Mouse (Mus musculus): ENCODE results near the gene Litaf. TPM values are rescaled to one million over a fixed set of nuclear protein-coding genes. Genes with fewer than 3 reads are reported as not detected.

The Litaf gene
- polyA plus RNA-seq, 1 experiment = 115 TPM

- Histone ChIP-seq H3K27me3 (ENCODE audit: control insufficient read depth, insufficient read depth, low read length) (no peaks in the 10 kb centered on the region), H3K4me3 (ENCODE audit: extremely low read depth, insufficient read depth, insufficient read length) (no peak overlapping the region), H3K27ac (ENCODE audit: insufficient read depth, low read length) (peak overlapping the region; percentile 95), H3K4me1 (ENCODE audit: control insufficient read depth, insufficient read depth, insufficient read length) (peaks cover 34% of the 10 kb centered on the region; the same call in 1 of the 2 replicates), H3K36me3 (ENCODE audit: control insufficient read depth, insufficient read depth, low read length) (peaks cover 20% of the 10 kb centered on the region)
- WGBS = 51% methylated on average over 4 of the region's 4 CpGs
- no peak for DNase-seq (ENCODE audit: low read depth in 1 of 2, low spot score in 2 of 2)
- TF ChIP-seq POLR2A (IDR thresholded peaks at IDR 0.05; ENCODE audit: low read depth, low read length) (no peak), CTCF (IDR thresholded peaks at IDR 0.05; ENCODE audit: extremely low read depth, insufficient read depth, insufficient read length, insufficient replicate concordance) (no peak)
These were observed 26.1 kb upstream of the Litaf start for GRCm38 (mm10) chr16:11092061-11092460.

DNA sequence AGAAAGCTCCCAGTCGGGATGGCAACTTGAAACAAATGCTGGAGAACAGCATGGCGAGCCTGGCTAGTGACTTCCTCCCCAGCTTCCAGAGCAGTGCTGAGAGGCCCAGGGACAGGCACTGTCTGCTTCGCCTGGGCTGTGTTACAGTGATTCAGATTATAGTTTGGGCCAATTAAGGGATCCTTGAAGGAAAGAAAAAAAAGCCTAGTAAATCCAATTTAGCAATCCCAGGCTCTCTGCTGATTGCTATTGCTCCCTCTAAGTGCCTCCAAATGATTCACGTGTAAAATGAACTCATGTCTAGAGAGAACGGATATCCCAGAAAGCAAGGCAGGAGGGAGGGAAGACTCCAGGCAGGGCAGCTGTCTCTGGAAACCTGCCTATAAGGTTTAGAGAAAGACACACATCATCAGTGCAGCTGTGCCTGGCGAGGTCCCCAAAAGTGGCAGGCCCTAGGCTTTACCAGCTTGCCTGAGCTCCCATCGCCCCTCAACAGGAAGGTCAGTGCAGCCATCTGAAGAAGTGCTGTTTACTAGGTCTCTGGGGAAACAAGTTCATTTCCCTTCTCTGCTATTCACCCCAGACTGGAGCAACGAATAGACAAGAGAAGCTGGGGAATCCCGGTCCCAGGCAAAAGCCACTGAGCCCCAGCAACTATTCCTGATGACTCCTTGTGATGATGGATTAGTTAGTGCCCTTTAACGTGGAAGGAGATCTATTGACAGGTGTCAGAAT is 25.0 kb upstream of the Litaf start:
- H3K36me3 ChIP-seq (ENCODE audit: control insufficient read depth, insufficient read depth, low read length) = peaks cover 24% of the 10 kb centered on the region
- WGBS = 49% methylated on average over 10 of the region's 10 CpGs
- H3K4me3 ChIP-seq (ENCODE audit: extremely low read depth, insufficient read depth, insufficient read length) = no peak overlapping the region
- DNase-seq (ENCODE audit: low read depth in 1 of 2, low spot score in 2 of 2) = peak in 1 of 2 experiments; percentile 72
- H3K4me1 ChIP-seq (ENCODE audit: control insufficient read depth, insufficient read depth, insufficient read length) = peaks cover 34% of the 10 kb centered on the region; the same call in 1 of the 2 replicates
- TF ChIP-seq POLR2A (IDR thresholded peaks at IDR 0.05; ENCODE audit: low read depth, low read length) (no peak), CTCF (IDR thresholded peaks at IDR 0.05; ENCODE audit: extremely low read depth, insufficient read depth, insufficient read length, insufficient replicate concordance) (no peak)
- H3K27me3 ChIP-seq (ENCODE audit: control insufficient read depth, insufficient read depth, low read length) = no peaks in the 10 kb centered on the region
- peak overlapping the region; percentile 95 for H3K27ac ChIP-seq (ENCODE audit: insufficient read depth, low read length)

DNA sequence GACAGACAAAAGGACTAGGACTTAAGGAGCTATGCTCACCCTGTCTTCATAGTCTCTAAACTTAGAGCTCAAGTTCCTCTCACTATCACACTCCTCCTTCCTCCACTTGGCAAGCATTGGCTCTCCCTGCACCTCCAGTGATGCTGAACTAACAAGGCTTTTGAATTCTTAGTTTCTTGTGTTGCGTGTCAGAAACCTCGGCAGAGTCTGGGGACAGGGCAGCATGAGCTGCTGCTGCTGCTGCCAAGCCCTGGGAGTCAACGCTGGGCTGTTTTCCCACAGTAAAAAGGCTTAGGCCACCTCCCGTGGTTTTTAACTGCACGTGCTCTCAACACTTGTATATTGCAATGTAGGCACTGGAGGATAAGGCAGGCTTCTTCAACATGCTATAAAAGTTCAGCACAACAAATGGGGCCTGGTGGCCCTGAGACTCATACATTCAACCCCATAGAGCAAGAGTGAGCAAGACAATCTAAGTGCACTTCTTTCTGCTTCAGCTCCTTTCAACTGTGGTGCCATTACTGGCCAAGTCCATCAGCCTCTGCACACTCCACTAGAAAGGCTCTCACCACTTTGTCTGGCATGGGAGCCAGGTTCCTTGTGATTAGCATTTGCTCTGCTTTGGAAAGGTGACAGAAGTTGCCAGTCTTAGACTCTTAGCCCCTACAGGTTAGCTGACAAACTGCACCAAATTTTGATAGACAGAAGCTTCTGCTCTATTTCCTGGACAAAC is 21.1 kb upstream of the Litaf start:
- 84% methylated on average over 5 of the region's 5 CpGs for WGBS
- peaks cover 43% of the 10 kb centered on the region for H3K36me3 ChIP-seq (ENCODE audit: control insufficient read depth, insufficient read depth, low read length)

GRCm38 (mm10) chr16:11086299-11086698 is 20.3 kb upstream of the Litaf start:
- no peak overlapping the region for H3K4me3 ChIP-seq (ENCODE audit: extremely low read depth, insufficient read depth, insufficient read length)
- WGBS = 98% methylated on average over 3 of the region's 3 CpGs
- H3K36me3 ChIP-seq (ENCODE audit: control insufficient read depth, insufficient read depth, low read length) = peaks cover 43% of the 10 kb centered on the region
- peaks cover 22% of the 10 kb centered on the region for H3K4me1 ChIP-seq (ENCODE audit: control insufficient read depth, insufficient read depth, insufficient read length)
- no peak overlapping the region for H3K27ac ChIP-seq (ENCODE audit: insufficient read depth, low read length)
- no peak for TF ChIP-seq POLR2A (IDR thresholded peaks at IDR 0.05; ENCODE audit: low read depth, low read length)
- no peak for TF ChIP-seq CTCF (IDR thresholded peaks at IDR 0.05; ENCODE audit: extremely low read depth, insufficient read depth, insufficient read length, insufficient replicate concordance)
- no peaks in the 10 kb centered on the region for H3K27me3 ChIP-seq (ENCODE audit: control insufficient read depth, insufficient read depth, low read length)
- DNase-seq (ENCODE audit: low read depth in 1 of 2, low spot score in 2 of 2) = no peak

More for the DNA sequence above, 21.1 kb upstream of the Litaf start:
- Histone ChIP-seq H3K4me3 (ENCODE audit: extremely low read depth, insufficient read depth, insufficient read length) (no peak overlapping the region), H3K4me1 (ENCODE audit: control insufficient read depth, insufficient read depth, insufficient read length) (peaks cover 25% of the 10 kb centered on the region), H3K27ac (ENCODE audit: insufficient read depth, low read length) (peak overlapping the region; percentile 13), H3K27me3 (ENCODE audit: control insufficient read depth, insufficient read depth, low read length) (no peaks in the 10 kb centered on the region)
- DNase-seq (ENCODE audit: low read depth in 1 of 2, low spot score in 2 of 2) = no peak
- no peak for TF ChIP-seq POLR2A (IDR thresholded peaks at IDR 0.05; ENCODE audit: low read depth, low read length)

- H3K27ac ChIP-seq (ENCODE audit: insufficient read depth, low read length) = no peak overlapping the region
- DNase-seq (ENCODE audit: low read depth in 1 of 2, low spot score in 2 of 2) = no peak
- TF ChIP-seq CTCF (IDR thresholded peaks at IDR 0.05; ENCODE audit: extremely low read depth, insufficient read depth, insufficient read length, insufficient replicate concordance) (no peak), POLR2A (IDR thresholded peaks at IDR 0.05; ENCODE audit: low read depth, low read length) (no peak)
- WGBS = 91% methylated on average over 8 of the region's 8 CpGs
- H3K27me3 ChIP-seq (ENCODE audit: control insufficient read depth, insufficient read depth, low read length) = no peaks in the 10 kb centered on the region
- peaks cover 11% of the 10 kb centered on the region for H3K4me1 ChIP-seq (ENCODE audit: control insufficient read depth, insufficient read depth, insufficient read length)
- no peak overlapping the region for H3K4me3 ChIP-seq (ENCODE audit: extremely low read depth, insufficient read depth, insufficient read length)
- H3K36me3 ChIP-seq (ENCODE audit: control insufficient read depth, insufficient read depth, low read length) = peaks cover 40% of the 10 kb centered on the region
These were observed 18.2 kb upstream of the Litaf start for GRCm38 (mm10) chr16:11084181-11084580.

DNA sequence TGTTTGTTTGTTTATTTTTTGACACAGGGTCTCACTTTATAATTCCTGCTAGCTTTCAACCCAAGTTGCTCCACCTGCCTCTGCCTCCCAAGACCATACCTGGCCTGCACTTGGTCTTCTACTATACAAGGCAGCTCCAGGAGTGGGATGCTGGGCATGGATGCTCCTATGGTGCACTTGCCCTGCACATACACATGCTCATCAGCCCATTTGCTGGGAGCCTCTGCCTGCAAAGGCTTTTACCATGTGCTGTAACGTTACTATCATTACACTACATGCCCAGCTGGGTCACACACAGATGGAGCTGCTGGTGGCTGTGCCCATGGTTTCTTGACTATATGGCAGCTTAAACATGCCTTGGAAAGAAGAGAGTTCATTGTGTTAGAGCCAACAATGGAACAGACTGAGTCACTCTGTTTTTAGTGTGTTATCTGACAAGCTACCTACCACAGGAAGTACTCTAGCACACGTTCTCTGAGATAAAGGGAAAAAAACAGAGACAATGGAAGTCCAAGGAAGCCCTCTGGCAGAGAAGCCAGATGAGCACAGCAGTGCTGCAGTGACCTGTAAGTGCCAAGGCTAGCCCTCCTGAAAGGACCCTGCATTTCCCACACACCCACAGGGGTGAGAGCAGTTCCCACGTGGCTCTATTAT is 12.4 kb upstream of the Litaf start:
- Histone ChIP-seq H3K4me1 (ENCODE audit: control insufficient read depth, insufficient read depth, insufficient read length) (peaks cover 41% of the 10 kb centered on the region), H3K27me3 (ENCODE audit: control insufficient read depth, insufficient read depth, low read length) (no peaks in the 10 kb centered on the region), H3K27ac (ENCODE audit: insufficient read depth, low read length) (peak overlapping the region; percentile 99), H3K36me3 (ENCODE audit: control insufficient read depth, insufficient read depth, low read length) (peaks cover 37% of the 10 kb centered on the region), H3K4me3 (ENCODE audit: extremely low read depth, insufficient read depth, insufficient read length) (no peak overlapping the region)
- no peak for DNase-seq (ENCODE audit: low read depth in 1 of 2, low spot score in 2 of 2)
- 30% methylated on average over 3 of the region's 3 CpGs for WGBS
- TF ChIP-seq CTCF (IDR thresholded peaks at IDR 0.05; ENCODE audit: extremely low read depth, insufficient read depth, insufficient read length, insufficient replicate concordance) (no peak), POLR2A (IDR thresholded peaks at IDR 0.05; ENCODE audit: low read depth, low read length) (no peak)
